Mouse (Mus musculus) cerebellum, postnatal 36 days (tissue): ENCODE results near the gene Prr11.

Experiments
- DNase-seq, 2 experiments: peaks; one replicate each; pipeline ENCODE4 v3.0.0; 2021 to 2022; ENCODE audit warnings: mixed read lengths in 2 of 2

Prr11 gene

DNA sequence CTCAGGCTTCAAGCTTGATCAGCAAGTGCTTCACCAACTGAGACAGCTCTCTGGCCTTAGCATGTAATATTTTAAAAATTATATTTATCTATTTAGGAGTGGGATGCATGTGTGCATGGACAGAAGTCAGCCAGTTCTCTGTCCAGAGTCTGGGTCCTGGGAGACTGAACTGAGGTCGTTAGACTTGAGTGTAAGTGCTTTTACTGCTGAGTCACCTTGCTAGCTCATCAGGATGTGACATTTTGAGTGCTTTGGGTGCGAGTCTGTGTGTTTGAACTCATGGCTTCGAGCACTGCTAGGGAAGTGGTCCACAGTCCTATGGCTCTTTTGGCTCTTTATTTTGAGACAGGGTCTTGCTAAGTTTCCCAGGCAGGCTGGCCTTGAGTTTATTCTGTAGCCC, 65.5 kb downstream of the Prr11 start:
- no peak for DNase-seq

DNA sequence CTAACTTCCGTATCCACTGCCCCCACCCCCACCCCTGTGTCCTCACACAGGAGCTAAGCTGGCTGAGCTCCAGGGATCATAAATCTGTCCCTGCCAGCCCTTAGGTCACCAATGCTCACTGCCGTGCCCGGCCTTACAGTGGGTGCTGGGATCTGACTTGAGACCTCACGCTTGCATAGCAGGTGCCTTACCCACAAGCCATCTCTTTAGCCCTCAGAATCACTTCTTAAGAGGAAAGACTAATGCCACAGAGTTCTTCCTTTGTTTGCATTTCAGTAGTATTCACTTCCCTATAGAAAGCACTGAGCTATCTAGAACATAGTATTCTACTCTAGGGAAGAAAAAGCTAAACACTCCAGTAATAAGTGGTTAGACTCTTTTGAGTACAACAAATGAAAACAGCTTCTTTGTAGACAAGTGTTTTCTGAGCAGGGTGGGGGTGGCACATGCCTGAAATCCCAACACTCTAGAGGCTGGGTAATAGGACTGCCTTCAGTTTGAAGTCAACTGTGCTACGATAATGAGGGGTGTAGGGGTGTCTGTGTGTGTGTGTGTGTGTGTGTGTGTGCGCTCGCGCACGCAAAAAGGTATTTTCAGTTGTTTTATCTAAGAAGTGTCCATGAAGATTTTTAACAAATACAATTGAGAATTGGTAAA, 69.1 kb downstream of the Prr11 start:
- DNase-seq = no peak
